Mouse (Mus musculus) small intestine, adult 2 months (tissue): ENCODE data around the gene Gm36210.

ENCODE experiments used
- CTCF ChIP-seq: fragments of 200-500 bp; IDR thresholded peaks from 2 replicates; pipeline ENCODE4 v1.5.1; 2012; ENCODE audit warnings: low read depth, mild to moderate bottlenecking, control low read depth, inconsistent platforms, low read length, moderate library complexity, mixed read lengths; ENCODE audit not compliant: insufficient replicate concordance, insufficient read length; ENCODE audit errors: extremely low read depth
- POLR2A ChIP-seq: fragments of 200-500 bp; IDR thresholded peaks from 2 replicates; pipeline ENCODE4 v1.6.1; 2012; ENCODE audit warnings: low read depth, mild to moderate bottlenecking, control low read depth, inconsistent platforms, low read length, moderate library complexity

DNA sequence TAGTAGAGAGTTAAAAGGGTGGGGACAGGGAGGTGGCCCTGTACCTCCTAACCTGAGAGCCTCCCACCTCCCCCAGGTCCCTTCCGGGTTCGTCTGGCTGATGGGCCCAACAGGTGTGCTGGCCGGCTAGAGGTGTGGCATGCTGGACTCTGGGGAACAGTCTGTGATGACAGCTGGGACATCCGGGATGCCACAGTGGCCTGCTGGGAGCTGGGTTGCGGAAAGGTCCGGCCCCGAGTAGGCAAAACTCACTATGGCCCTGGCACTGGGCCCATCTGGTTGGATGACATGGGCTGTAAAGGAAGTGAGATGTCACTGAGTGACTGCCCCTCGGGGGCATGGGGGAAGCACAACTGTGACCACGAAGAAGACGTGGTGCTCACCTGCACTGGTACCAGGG, 30.5 kb upstream of the Gm36210 start:
- no peak for TF ChIP-seq POLR2A
- TF ChIP-seq CTCF = no peak
